Mouse (Mus musculus): ENCODE measurements around the gene Gm5797. TPM values are rescaled to one million over a fixed set of nuclear protein-coding genes. Genes with fewer than 3 reads are reported as not detected.
"Not testable (repeated sequence)": the region's sequence is repeated elsewhere in the genome, so short reads cannot be mapped to it uniquely, and the experiment has no call there.

The Gm5797 gene
- total RNA-seq (2014; fragmentation: Nextera tagmentation) (not detected in 2 replicates), total RNA-seq (2017) (not detected in 2 replicates)

GRCm38 (mm10) chr14:7332295-7332694, at the start of gene Gm5797:
Gene Gm5797, minus strand, starts transcription at chr14:7332395.
- ATAC-seq (replicated peaks; ENCODE audit: low FRiP score, low TSS enrichment, poor library complexity, severe bottlenecking) = not testable (repeated sequence)

- ATAC-seq (replicated peaks; ENCODE audit: low FRiP score, low TSS enrichment, poor library complexity, severe bottlenecking) = not testable (repeated sequence)
These were observed 32.8 kb upstream of the Gm5797 start, which contains the start of gene Gm8374 for GRCm38 (mm10) chr14:7365034-7365433. Gene Gm8374, minus strand, starts transcription at chr14:7365134.

- ATAC-seq (replicated peaks; ENCODE audit: low FRiP score, low TSS enrichment, poor library complexity, severe bottlenecking) = not testable (repeated sequence)
These were observed 17.1 kb downstream of the Gm5797 start for GRCm38 (mm10) chr14:7315093-7315492.

- ATAC-seq (replicated peaks; ENCODE audit: low FRiP score, low TSS enrichment, poor library complexity, severe bottlenecking) = not testable (repeated sequence)
These were observed 17.5 kb downstream of the Gm5797 start, which contains the start of gene Gm3739 for GRCm38 (mm10) chr14:7314661-7315060. Gene Gm3739, minus strand, starts transcription at chr14:7315049.

Other genes starting within 250 kb of the Gm5797 start
- not detected in 2 replicates for gene Gm3696, start 231.8 kb downstream of the Gm5797 start, total RNA-seq (2014; fragmentation: Nextera tagmentation)
- gene Gm3696, start 231.8 kb downstream of the Gm5797 start, total RNA-seq (2017) = 1.2 TPM in 1 of 2 replicates, not detected in the other
- gene Gm6676, start 207.0 kb downstream of the Gm5797 start, total RNA-seq (2014; fragmentation: Nextera tagmentation) = not detected in 2 replicates
- not detected in 2 replicates for gene Gm6676, start 207.0 kb downstream of the Gm5797 start, total RNA-seq (2017)
- not detected in 2 replicates for gene Gm3512, start 157.9 kb downstream of the Gm5797 start, total RNA-seq (2014; fragmentation: Nextera tagmentation)
- not detected in 2 replicates for gene Gm3512, start 157.9 kb downstream of the Gm5797 start, total RNA-seq (2017)
- not detected in 2 replicates for gene Gm16434, start 137.9 kb downstream of the Gm5797 start, total RNA-seq (2014; fragmentation: Nextera tagmentation)
- not detected in 2 replicates for gene Gm16434, start 137.9 kb downstream of the Gm5797 start, total RNA-seq (2017)
- not detected in 2 replicates for gene Gm3727, start 67.7 kb downstream of the Gm5797 start, total RNA-seq (2014; fragmentation: Nextera tagmentation)
- not detected in 2 replicates for gene Gm3727, start 67.7 kb downstream of the Gm5797 start, total RNA-seq (2017)
- gene Gm3739, start 17.3 kb downstream of the Gm5797 start, total RNA-seq (2014; fragmentation: Nextera tagmentation) = 0.63 TPM in 1 of 2 replicates, not detected in the other
- not detected in 2 replicates for gene Gm3739, start 17.3 kb downstream of the Gm5797 start, total RNA-seq (2017)
- not detected in 2 replicates for gene Gm8374, start 32.7 kb upstream of the Gm5797 start, total RNA-seq (2014; fragmentation: Nextera tagmentation)
- gene Gm8374, start 32.7 kb upstream of the Gm5797 start, total RNA-seq (2017) = not detected in 2 replicates
- not detected in 2 replicates for gene Gm3755, start 118.5 kb upstream of the Gm5797 start, total RNA-seq (2014; fragmentation: Nextera tagmentation)
- gene Gm3755, start 118.5 kb upstream of the Gm5797 start, total RNA-seq (2017) = not detected in 2 replicates
- not detected in 2 replicates for gene Gm3752, start 151.4 kb upstream of the Gm5797 start, total RNA-seq (2014; fragmentation: Nextera tagmentation)
- not detected in 2 replicates for gene Gm3752, start 151.4 kb upstream of the Gm5797 start, total RNA-seq (2017)
- not detected in 2 replicates for gene Gm3558, start 236.2 kb upstream of the Gm5797 start, total RNA-seq (2014; fragmentation: Nextera tagmentation)
- not detected in 2 replicates for gene Gm3558, start 236.2 kb upstream of the Gm5797 start, total RNA-seq (2017)